Mouse (Mus musculus) cerebral cortex, adult 2 months (tissue): ENCODE data around the gene 2310039H08Rik.

Experiments used
- WGBS: fragments of 180-500 bp; shearing (Covaris S2); methylation state at CpG from one replicate; pipeline ENCODE4 v1.1.7; 2018; 5-methylcytosine and 5-hydroxymethylcytosine counted together

Gene 2310039H08Rik

GRCm38 (mm10) chr17:46758753-46759152 lies 13.7 kb upstream of the 2310039H08Rik start:
- 55% methylated on average over 12 of the region's 12 CpGs for WGBS

- 72% methylated on average over 2 of the region's 2 CpGs for WGBS
Observed at GRCm38 (mm10) chr17:46763544-46763943, 8.9 kb upstream of the 2310039H08Rik start, which contains the start of gene Ptcra. Gene Ptcra (minus strand): TSS chr17:46763712.

GRCm38 (mm10) chr17:46764916-46765315 lies 7.5 kb upstream of the 2310039H08Rik start:
- WGBS = 39% methylated on average over 9 of the region's 9 CpGs

- 63% methylated on average over 8 of the region's 8 CpGs for WGBS
Observed at GRCm38 (mm10) chr17:46767868-46768267, 4.6 kb upstream of the 2310039H08Rik start.

- WGBS = 91% methylated on average over 11 of the region's 11 CpGs
Observed at GRCm38 (mm10) chr17:46770546-46770945, 1.9 kb upstream of the 2310039H08Rik start.

GRCm38 (mm10) chr17:46771025-46771424 lies 1.4 kb upstream of the 2310039H08Rik start:
- 88% methylated on average over 4 of the region's 4 CpGs for WGBS

- 65% methylated on average over 17 of the region's 17 CpGs for WGBS
Observed at GRCm38 (mm10) chr17:46771616-46772015, 819 bp upstream of the 2310039H08Rik start.

GRCm38 (mm10) chr17:46772038-46772403 lies 414 bp upstream of the 2310039H08Rik start:
- WGBS = 2% methylated on average over 5 of the region's 5 CpGs

GRCm38 (mm10) chr17:46773278-46774130 lies 1.1 kb downstream of the 2310039H08Rik start:
- 6% methylated on average over 19 of the region's 20 CpGs for WGBS

- 37% methylated on average over 2 of the region's 2 CpGs for WGBS
Observed at GRCm38 (mm10) chr17:46774131-46774472, 1.7 kb downstream of the 2310039H08Rik start.

- 94% methylated on average over 9 of the region's 9 CpGs for WGBS
Observed at GRCm38 (mm10) chr17:46775070-46775469, 2.6 kb downstream of the 2310039H08Rik start.

- WGBS = 83% methylated on average over 3 of the region's 3 CpGs
Observed at GRCm38 (mm10) chr17:46776087-46776486, 3.7 kb downstream of the 2310039H08Rik start.

- under 1% methylated on average over 11 of the region's 11 CpGs for WGBS
Observed at GRCm38 (mm10) chr17:46781876-46782275, 9.4 kb downstream of the 2310039H08Rik start.

GRCm38 (mm10) chr17:46782341-46783221 lies 10.1 kb downstream of the 2310039H08Rik start, which contains the start of gene Rpl7l1:
Gene Rpl7l1 (minus strand): TSS chr17:46782672.
- under 1% methylated on average over 44 of the region's 44 CpGs for WGBS

- 73% methylated on average over 2 of the region's 2 CpGs for WGBS
Observed at GRCm38 (mm10) chr17:46783222-46783565, 10.8 kb downstream of the 2310039H08Rik start.

- 94% methylated on average over 5 of the region's 5 CpGs for WGBS
Observed at GRCm38 (mm10) chr17:46786952-46787351, 14.5 kb downstream of the 2310039H08Rik start.

GRCm38 (mm10) chr17:46787974-46788373 lies 15.5 kb downstream of the 2310039H08Rik start:
- 68% methylated on average over 2 of the region's 2 CpGs for WGBS

- WGBS = 88% methylated on average over 2 of the region's 2 CpGs
Observed at GRCm38 (mm10) chr17:46792963-46793362, 20.5 kb downstream of the 2310039H08Rik start.

- 91% methylated on average over 4 of the region's 4 CpGs for WGBS
Observed at GRCm38 (mm10) chr17:46796743-46797142, 24.3 kb downstream of the 2310039H08Rik start.

- WGBS = 43% methylated on average over 8 of the region's 8 CpGs
Observed at GRCm38 (mm10) chr17:46797386-46797785, 25.0 kb downstream of the 2310039H08Rik start.

GRCm38 (mm10) chr17:46799680-46800079 lies 27.2 kb downstream of the 2310039H08Rik start:
- 69% methylated on average over 10 of the region's 10 CpGs for WGBS

GRCm38 (mm10) chr17:46801761-46802160 lies 29.3 kb downstream of the 2310039H08Rik start:
- 81% methylated on average over 6 of the region's 6 CpGs for WGBS
